Mouse (Mus musculus) embryonic facial prominence, embryonic 12.5 days (tissue): Measurements from ENCODE around the gene Zdhhc25. TPM values are rescaled to one million over a fixed set of nuclear protein-coding genes. Genes with fewer than 3 reads are reported as not detected.
A peak's percentile ranks its signal among the peaks of the same experiment; 100 is the strongest.

Experiments
- ATAC-seq: fragments of 200-750 bp; cut with Nextera tagmentation; 2 replicates; pipeline ENCODE4 v1.8.0; 2017; ENCODE audit not compliant: insufficient number of reproducible peaks, insufficient read depth, low FRiP score, low TSS enrichment
- H3K27ac ChIP-seq: fragments of 300-500 bp; sonication (generic); 2 replicates; pipeline ENCODE4 v1.5.1; 2016; ENCODE audit warnings: mild to moderate bottlenecking
- H3K27me3 ChIP-seq: fragments of 300-500 bp; sonication (generic); 2 replicates; pipeline ENCODE4 v1.6.1; 2016; ENCODE audit warnings: mild to moderate bottlenecking, moderate library complexity
- H3K36me3 ChIP-seq: fragments of 300-500 bp; sonication (generic); 2 replicates; pipeline ENCODE4 v1.6.1; 2016; ENCODE audit warnings: mild to moderate bottlenecking
- H3K4me1 ChIP-seq: fragments of 300-500 bp; sonication (generic); 2 replicates; pipeline ENCODE4 v1.6.1; 2016
- H3K4me2 ChIP-seq: fragments of 300-500 bp; sonication (generic); replicated peaks from 2 replicates; pipeline ENCODE4 v1.6.1; 2016; ENCODE audit warnings: mild to moderate bottlenecking, moderate library complexity
- H3K4me3 ChIP-seq: fragments of 300-500 bp; sonication (generic); 2 replicates; pipeline ENCODE4 v1.5.1; 2016; ENCODE audit warnings: mild to moderate bottlenecking
- H3K9ac ChIP-seq: fragments of 300-500 bp; sonication (generic); 2 replicates; pipeline ENCODE4 v1.6.1; 2016; ENCODE audit warnings: mild to moderate bottlenecking, moderate library complexity
- H3K9me3 ChIP-seq: fragments of 300-500 bp; sonication (generic); 2 replicates; pipeline ENCODE4 v1.6.1; 2016; ENCODE audit warnings: mild to moderate bottlenecking, moderate library complexity
- WGBS: fragments of 180-500 bp; shearing (Covaris S2); methylation state at CpG from one replicate; pipeline ENCODE4 v1.1.7; 2016; 5-methylcytosine and 5-hydroxymethylcytosine counted together
- polyA plus RNA-seq: library from polyadenylated mRNA; unstranded; fragments of >200 nt; fragmentation: Nextera tagmentation; extraction: Ambion mirVana; gene quantifications from 2 replicates; pipeline ENCODE4 v1.2.1, GENCODE M21; 2016

Zdhhc25 gene
- polyA plus RNA-seq = not detected in 2 replicates

- WGBS = 88% methylated on average over 4 of the region's 4 CpGs
- H3K27me3 ChIP-seq = no peaks in the 10 kb centered on the region
- no peak within 1 kb of the TSS for H3K9ac ChIP-seq
- no peaks in the 10 kb centered on the region for H3K9me3 ChIP-seq
- H3K27ac ChIP-seq = no peak within 1 kb of the TSS
- no peaks in the 10 kb centered on the region for H3K4me1 ChIP-seq
- no peak within 1 kb of the TSS for H3K4me2 ChIP-seq
- no peak for ATAC-seq
- H3K4me3 ChIP-seq = no peak within 1 kb of the TSS
- H3K36me3 ChIP-seq = no peaks in the 10 kb centered on the region
Observed at GRCm38 (mm10) chr15:88600002-88600401, at the start of gene Zdhhc25. Gene Zdhhc25 (plus strand): TSS chr15:88600302.

DNA sequence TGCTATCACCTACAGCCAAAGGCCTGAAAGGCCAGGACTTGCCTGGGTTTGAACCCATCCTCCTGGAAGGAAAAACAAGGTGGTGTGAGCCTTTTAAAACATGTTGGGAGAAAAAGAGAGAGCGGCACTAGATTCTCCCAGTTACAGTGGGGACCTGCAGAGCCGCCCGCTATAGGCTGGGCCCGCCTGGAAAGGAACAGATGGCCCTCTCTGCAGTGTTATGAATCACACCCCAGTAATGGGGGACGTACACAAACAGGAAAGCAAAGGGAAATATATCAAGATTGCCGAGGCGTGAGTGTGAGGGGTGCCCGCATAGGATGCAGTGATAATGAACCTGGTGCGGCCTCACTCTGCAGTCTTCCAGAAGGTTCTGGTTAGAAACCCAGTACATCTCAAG lies 47.2 kb upstream of the Zdhhc25 start:
- Histone ChIP-seq H3K27ac (no peak overlapping the region), H3K9ac (no peak overlapping the region), H3K4me2 (no peak overlapping the region), H3K4me3 (no peak overlapping the region), H3K4me1 (no peaks in the 10 kb centered on the region), H3K36me3 (no peaks in the 10 kb centered on the region), H3K27me3 (no peaks in the 10 kb centered on the region), H3K9me3 (no peaks in the 10 kb centered on the region)
- no peak for ATAC-seq
- 88% methylated on average over 9 of the region's 9 CpGs for WGBS

DNA sequence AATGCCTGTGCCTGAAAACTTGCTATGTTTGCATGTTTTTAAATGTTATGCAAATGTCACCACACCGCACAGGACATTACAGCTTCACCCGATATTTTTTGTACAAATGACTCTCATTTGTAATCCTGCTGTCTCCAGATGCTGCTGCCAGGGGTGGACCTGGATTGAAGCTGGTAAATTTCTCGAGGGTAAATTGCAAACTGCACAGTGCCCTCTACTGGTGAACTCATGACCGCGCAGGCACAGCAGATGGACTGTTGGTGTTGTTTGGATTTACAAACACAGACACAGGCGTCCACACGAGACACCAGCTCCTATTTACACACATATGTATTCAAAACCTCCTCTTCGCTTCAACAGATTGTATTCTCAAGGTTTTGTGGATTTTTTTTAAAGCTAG lies 44.6 kb upstream of the Zdhhc25 start:
- Histone ChIP-seq H3K4me3 (no peak overlapping the region), H3K9ac (no peak overlapping the region), H3K4me2 (no peak overlapping the region), H3K36me3 (no peaks in the 10 kb centered on the region), H3K27me3 (no peaks in the 10 kb centered on the region), H3K27ac (no peak overlapping the region), H3K4me1 (0 out of 2 replicates have a peak, but pooled peaks cover 3% of the 10 kb centered on the region), H3K9me3 (no peaks in the 10 kb centered on the region)
- WGBS = 17% methylated on average over 8 of the region's 8 CpGs
- no peak for ATAC-seq

GRCm38 (mm10) chr15:88560637-88561036 lies 39.5 kb upstream of the Zdhhc25 start:
- Histone ChIP-seq H3K4me1 (peaks cover 12% of the 10 kb centered on the region; the same call in 1 of the 2 replicates), H3K27ac (no peak overlapping the region), H3K4me2 (no peak overlapping the region), H3K4me3 (no peak overlapping the region), H3K9ac (no peak overlapping the region), H3K9me3 (no peaks in the 10 kb centered on the region), H3K36me3 (no peaks in the 10 kb centered on the region), H3K27me3 (no peaks in the 10 kb centered on the region)
- 55% methylated on average over 6 of the region's 6 CpGs for WGBS
- ATAC-seq = no peak

DNA sequence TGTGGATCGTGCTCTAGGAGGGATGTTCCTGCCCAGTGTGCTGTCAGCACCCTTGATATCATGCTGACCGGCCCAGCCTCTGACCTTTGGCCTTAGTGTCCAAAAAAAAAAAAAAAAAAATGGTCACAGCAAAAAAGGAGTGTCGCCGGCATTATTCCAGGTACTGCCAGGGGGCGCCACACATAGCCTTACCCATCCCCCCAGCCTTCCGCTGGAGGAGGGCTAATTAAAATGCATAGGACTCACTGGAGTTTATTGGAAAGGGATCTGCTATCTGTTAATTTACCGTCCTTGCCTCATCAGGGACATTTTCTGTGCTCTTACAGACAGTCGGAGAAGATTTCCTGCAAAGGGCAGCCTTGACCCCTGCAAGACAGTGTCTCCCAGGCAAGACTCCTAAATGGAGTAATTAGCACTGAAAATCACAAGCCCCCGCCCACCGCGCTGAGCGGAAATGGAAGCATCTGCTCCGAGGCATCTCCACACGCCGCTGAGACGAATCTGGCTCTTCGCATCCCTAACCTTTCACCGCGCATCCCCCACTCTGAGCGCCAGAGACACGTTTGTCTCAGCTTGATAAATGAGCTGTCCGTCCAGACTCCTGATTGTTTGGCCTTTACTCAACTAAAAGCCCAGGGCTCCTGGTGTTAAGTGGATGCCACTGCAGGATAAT lies 38.9 kb upstream of the Zdhhc25 start:
- Histone ChIP-seq H3K4me1 (peaks cover 12% of the 10 kb centered on the region; the same call in 1 of the 2 replicates), H3K9ac (no peak overlapping the region), H3K36me3 (no peaks in the 10 kb centered on the region), H3K4me3 (no peak overlapping the region), H3K4me2 (0 out of 2 replicates have a peak overlapping the region, but pooled peaks have one; percentile 1), H3K27ac (no peak overlapping the region), H3K9me3 (no peaks in the 10 kb centered on the region), H3K27me3 (no peaks in the 10 kb centered on the region)
- 4% methylated on average over 22 of the region's 22 CpGs for WGBS
- no peak for ATAC-seq

- H3K4me2 ChIP-seq = no peak overlapping the region
- no peak for ATAC-seq
- no peak overlapping the region for H3K4me3 ChIP-seq
- no peaks in the 10 kb centered on the region for H3K9me3 ChIP-seq
- H3K9ac ChIP-seq = no peak overlapping the region
- no peak overlapping the region for H3K27ac ChIP-seq
- H3K36me3 ChIP-seq = no peaks in the 10 kb centered on the region
- peaks cover 10% of the 10 kb centered on the region; the same call in 1 of the 2 replicates for H3K4me1 ChIP-seq
- no peaks in the 10 kb centered on the region for H3K27me3 ChIP-seq
- 83% methylated on average over 9 of the region's 9 CpGs for WGBS
Observed at GRCm38 (mm10) chr15:88565307-88565706, 34.8 kb upstream of the Zdhhc25 start.

GRCm38 (mm10) chr15:88565806-88566205 lies 34.3 kb upstream of the Zdhhc25 start:
- ATAC-seq = no peak
- Histone ChIP-seq H3K4me3 (no peak overlapping the region), H3K36me3 (no peaks in the 10 kb centered on the region), H3K27ac (no peak overlapping the region), H3K9me3 (no peaks in the 10 kb centered on the region), H3K4me2 (no peak overlapping the region), H3K27me3 (no peaks in the 10 kb centered on the region), H3K4me1 (peaks cover 5% of the 10 kb centered on the region; the same call in 1 of the 2 replicates), H3K9ac (no peak overlapping the region)
- 81% methylated on average over 4 of the region's 4 CpGs for WGBS

GRCm38 (mm10) chr15:88570697-88571096 lies 29.4 kb upstream of the Zdhhc25 start:
- 77% methylated on average over 17 of the region's 17 CpGs for WGBS
- H3K27me3 ChIP-seq = no peaks in the 10 kb centered on the region
- no peak overlapping the region for H3K9ac ChIP-seq
- no peak for ATAC-seq
- no peak overlapping the region for H3K4me2 ChIP-seq
- no peaks in the 10 kb centered on the region for H3K9me3 ChIP-seq
- H3K4me1 ChIP-seq = no peaks in the 10 kb centered on the region
- H3K4me3 ChIP-seq = no peak overlapping the region
- H3K27ac ChIP-seq = no peak overlapping the region
- H3K36me3 ChIP-seq = no peaks in the 10 kb centered on the region

DNA sequence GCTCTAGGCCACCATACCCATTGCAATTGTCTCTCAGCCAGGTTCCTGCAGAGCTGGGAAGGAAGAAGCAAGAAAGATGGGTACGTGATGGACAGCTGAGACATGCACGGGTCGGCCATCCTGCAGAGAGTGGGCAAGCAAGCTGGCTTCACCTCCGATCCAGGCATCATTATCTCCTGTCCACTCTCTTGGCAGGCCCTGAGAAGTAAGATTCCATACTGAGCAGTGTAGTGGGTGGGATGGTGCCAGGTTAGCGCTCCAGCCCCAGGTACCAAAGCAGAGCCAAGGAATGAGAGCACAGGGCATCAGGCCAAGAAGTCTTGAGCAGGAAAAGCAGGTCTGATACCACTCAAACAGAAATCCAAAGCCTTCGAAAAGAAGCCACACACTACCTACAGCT lies 20.6 kb upstream of the Zdhhc25 start:
- Histone ChIP-seq H3K4me1 (no peaks in the 10 kb centered on the region), H3K27ac (no peak overlapping the region), H3K4me2 (no peak overlapping the region), H3K27me3 (no peaks in the 10 kb centered on the region), H3K9ac (no peak overlapping the region), H3K36me3 (no peaks in the 10 kb centered on the region), H3K9me3 (no peaks in the 10 kb centered on the region), H3K4me3 (no peak overlapping the region)
- no peak for ATAC-seq
- WGBS = 86% methylated on average over 6 of the region's 6 CpGs

DNA sequence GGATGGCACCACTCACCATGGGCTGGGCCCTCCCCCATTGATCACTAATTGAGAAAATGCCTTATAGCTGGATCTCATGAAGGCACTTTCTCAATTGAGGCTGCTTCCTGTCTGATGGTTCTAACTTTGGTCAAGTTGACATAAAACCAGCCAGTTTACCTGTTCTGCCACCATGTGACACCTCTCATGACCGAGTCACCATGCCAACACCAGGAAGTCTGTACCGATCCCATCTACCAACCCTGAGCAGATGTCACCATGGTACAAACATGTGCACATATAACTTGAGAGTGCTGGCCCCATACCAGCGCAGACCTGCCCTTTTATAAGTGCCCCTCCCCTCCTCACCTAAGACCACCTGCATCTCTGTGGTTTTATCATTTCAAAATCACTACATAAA lies 2.4 kb downstream of the Zdhhc25 start:
- Histone ChIP-seq H3K4me2 (no peak overlapping the region), H3K9me3 (no peaks in the 10 kb centered on the region), H3K27ac (no peak overlapping the region), H3K27me3 (no peaks in the 10 kb centered on the region), H3K36me3 (no peaks in the 10 kb centered on the region), H3K9ac (no peak overlapping the region), H3K4me1 (no peaks in the 10 kb centered on the region), H3K4me3 (no peak overlapping the region)
- ATAC-seq = no peak
- WGBS = 91% methylated on average over 3 of the region's 3 CpGs

DNA sequence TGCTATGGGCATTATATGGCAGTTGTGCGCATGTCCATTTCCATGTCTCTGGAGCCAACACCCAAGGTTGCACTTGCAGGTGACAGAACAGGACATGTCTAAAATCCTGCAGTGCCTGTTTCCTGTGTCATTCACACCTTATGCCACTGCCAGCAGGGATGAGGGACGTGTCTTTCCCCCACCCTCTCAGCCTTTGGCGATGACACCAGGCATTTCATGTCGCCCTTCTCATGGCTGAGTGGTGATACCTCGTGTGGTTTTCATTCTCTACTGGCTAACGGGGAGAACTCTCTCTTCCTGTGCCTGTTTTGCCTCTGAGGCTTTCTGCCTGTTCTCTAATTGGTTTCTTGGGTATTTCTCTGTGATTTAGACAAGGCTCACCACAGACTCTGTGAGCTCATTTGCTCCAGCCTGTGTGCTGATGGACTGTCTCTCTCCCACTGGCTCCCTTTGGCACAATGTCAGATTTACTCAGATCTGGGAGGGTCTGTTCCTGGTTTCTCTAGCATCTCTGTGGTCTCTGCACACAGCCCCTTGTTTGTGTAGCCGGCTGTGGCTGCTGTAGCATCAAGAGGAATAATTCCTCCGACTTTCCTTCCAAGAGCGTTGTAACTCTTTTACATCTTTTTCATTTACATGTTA lies 3.1 kb downstream of the Zdhhc25 start:
- Histone ChIP-seq H3K4me3 (no peak overlapping the region), H3K27ac (0 out of 2 replicates have a peak overlapping the region, but pooled peaks have one; percentile 20), H3K9me3 (no peaks in the 10 kb centered on the region), H3K27me3 (no peaks in the 10 kb centered on the region), H3K36me3 (no peaks in the 10 kb centered on the region), H3K4me2 (no peak overlapping the region), H3K4me1 (no peaks in the 10 kb centered on the region), H3K9ac (no peak overlapping the region)
- WGBS = 66% methylated on average over 9 of the region's 9 CpGs
- no peak for ATAC-seq

- no peaks in the 10 kb centered on the region for H3K4me1 ChIP-seq
- no peak overlapping the region for H3K4me3 ChIP-seq
- WGBS = 82% methylated on average over 1 of the region's 1 CpGs
- no peaks in the 10 kb centered on the region for H3K36me3 ChIP-seq
- H3K9ac ChIP-seq = no peak overlapping the region
- H3K27ac ChIP-seq = no peak overlapping the region
- H3K27me3 ChIP-seq = no peaks in the 10 kb centered on the region
- no peaks in the 10 kb centered on the region for H3K9me3 ChIP-seq
- ATAC-seq = no peak
- no peak overlapping the region for H3K4me2 ChIP-seq
Observed at GRCm38 (mm10) chr15:88603733-88604119, 3.6 kb downstream of the Zdhhc25 start.
